Mouse (Mus musculus) pancreas, adult 10 weeks (tissue): Measurements from ENCODE around the gene Fnd3c2. TPM values are rescaled to one million over a fixed set of nuclear protein-coding genes. Genes with fewer than 3 reads are reported as not detected.

ENCODE experiments used
- polyA plus RNA-seq: library from polyadenylated mRNA; stranded (reverse); fragments of 350-450 nt; fragmentation: Illumina TruSeq; extraction: RNeasy Lipid Tissue Mini Kit (QIAGEN cat#74804); gene quantifications from one replicate; pipeline ENCODE4 v1.2.3, GENCODE M21; 2015; ENCODE audit warnings: low read depth, low replicate concordance; ENCODE audit not compliant: insufficient read depth

Fnd3c2 gene
- polyA plus RNA-seq: not detected

GRCm38 (mm10) chrX:106255276-106255675 is at the start of gene Fnd3c2:
Gene Fnd3c2, minus strand, starts transcription at chrX:106255376.

GRCm38 (mm10) chrX:106221058-106221457 is 34.1 kb downstream of the Fnd3c2 start, which contains the start of gene Taf9b:
Gene Taf9b, minus strand, starts transcription at chrX:106221158.

DNA sequence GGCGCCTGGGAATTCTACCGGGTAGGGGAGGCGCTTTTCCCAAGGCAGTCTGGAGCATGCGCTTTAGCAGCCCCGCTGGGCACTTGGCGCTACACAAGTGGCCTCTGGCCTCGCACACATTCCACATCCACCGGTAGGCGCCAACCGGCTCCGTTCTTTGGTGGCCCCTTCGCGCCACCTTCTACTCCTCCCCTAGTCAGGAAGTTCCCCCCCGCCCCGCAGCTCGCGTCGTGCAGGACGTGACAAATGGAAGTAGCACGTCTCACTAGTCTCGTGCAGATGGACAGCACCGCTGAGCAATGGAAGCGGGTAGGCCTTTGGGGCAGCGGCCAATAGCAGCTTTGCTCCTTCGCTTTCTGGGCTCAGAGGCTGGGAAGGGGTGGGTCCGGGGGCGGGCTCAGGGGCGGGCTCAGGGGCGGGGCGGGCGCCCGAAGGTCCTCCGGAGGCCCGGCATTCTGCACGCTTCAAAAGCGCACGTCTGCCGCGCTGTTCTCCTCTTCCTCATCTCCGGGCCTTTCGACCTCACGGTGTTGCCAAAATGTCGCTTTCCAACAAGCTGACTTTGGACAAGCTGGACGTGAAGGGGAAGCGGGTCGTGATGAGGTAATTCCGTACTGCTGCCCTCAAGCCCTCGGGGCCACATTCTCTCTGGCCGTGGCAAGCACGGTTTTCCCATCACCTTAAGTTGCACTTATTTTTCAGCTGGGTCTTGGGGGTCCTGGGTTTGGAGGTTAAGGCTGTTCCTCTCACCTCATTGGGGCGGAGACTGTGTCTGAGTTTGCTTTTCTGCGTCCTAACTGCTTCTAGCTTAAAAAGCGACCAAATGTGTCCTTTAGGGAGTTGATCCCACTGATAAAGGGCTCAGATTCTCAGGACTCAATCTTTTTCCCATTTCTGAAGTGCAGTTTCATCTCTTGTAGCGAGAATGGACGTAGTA is 68.2 kb downstream of the Fnd3c2 start, which contains the start of gene Pgk1:
TSS of gene Pgk1 (plus strand) at position 388 of the 937 bp plus-strand sequence.

Other genes starting within 250 kb of the Fnd3c2 start
- gene Magt1, start 243.5 kb downstream of the Fnd3c2 start, polyA plus RNA-seq: 22.1 TPM
- gene Cox7b, start 239.7 kb downstream of the Fnd3c2 start, polyA plus RNA-seq: 99.9 TPM
- 3.0 TPM for gene Atp7a, start 228.1 kb downstream of the Fnd3c2 start, polyA plus RNA-seq
- gene Tlr13, start 112.2 kb downstream of the Fnd3c2 start, polyA plus RNA-seq: 3.0 TPM
- 21.8 TPM for gene Pgk1, start 68.3 kb downstream of the Fnd3c2 start, polyA plus RNA-seq
- 5.3 TPM for gene Taf9b, start 34.2 kb downstream of the Fnd3c2 start, polyA plus RNA-seq
- not detected for gene Fndc3c1, start 230.0 kb upstream of the Fnd3c2 start, polyA plus RNA-seq